Mouse (Mus musculus): ENCODE measurements around the gene Dnase1l2.

DNA sequence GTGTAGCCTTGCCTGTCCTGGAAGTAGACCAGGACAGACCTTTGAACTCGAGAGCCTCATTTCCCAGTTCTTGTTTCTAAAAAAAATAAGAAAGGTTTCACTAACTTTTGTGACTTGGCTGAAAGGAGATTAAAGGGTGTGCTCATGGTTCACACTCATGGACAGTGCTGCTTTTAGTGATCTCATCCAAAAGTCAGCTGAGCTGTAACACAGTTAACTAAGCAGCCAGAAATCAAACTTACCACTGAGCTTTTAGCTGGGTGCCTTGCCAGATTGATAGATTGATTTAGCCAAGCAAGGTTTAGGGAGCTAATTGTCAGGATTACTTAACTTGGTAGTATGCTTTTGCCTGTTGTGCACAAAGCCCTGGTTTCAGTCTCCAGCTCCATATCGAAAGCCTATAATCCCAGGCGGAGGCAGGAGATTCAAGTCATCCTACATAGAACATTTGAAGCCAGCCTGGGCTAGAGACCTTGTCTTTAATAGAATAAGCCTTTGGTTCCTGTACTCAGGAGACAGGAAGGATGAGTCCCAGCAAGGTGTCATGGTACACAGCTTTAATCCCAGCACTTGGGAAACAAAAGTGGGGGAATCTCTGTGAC is 26.8 kb downstream of the Dnase1l2 start:
- TF ChIP-seq CTCF (IDR thresholded peaks at IDR 0.05; ENCODE audit: insufficient read depth, low read depth, low read length) (no peak), POLR2A (IDR thresholded peaks at IDR 0.05; ENCODE audit: insufficient read depth, low read depth, low read length) (no peak)
